Mouse (Mus musculus) MEL (cell line): ENCODE measurements around the gene Psmb9. TPM values are rescaled to one million over a fixed set of nuclear protein-coding genes. Genes with fewer than 3 reads are reported as not detected.

Experiments used
- DNase-seq: peaks from one replicate; pipeline ENCODE4 v3.0.0; 2011; ENCODE audit warnings: low read depth, low spot score
- H3K27ac ChIP-seq: 2 replicates; pipeline ENCODE4 v1.5.1; 2012; ENCODE audit warnings: low read depth, mild to moderate bottlenecking, control low read depth, low read length, moderate library complexity; ENCODE audit not compliant: control insufficient read depth
- H3K27me3 ChIP-seq, 2 experiments: fragments of 150-350 bp in 1 of 2; sonication (generic) in 1 of 2; 2 replicates each; pipeline ENCODE4 v1.6.1; 2012; ENCODE audit warnings: low read length in 2 of 2, mild to moderate bottlenecking in 2 of 2, improper control_type of control experiment in 1 of 2, moderate library complexity in 1 of 2; ENCODE audit not compliant: insufficient read depth in 2 of 2, control insufficient read depth in 1 of 2
- H3K36me3 ChIP-seq, 2 experiments: 2 replicates each; pipeline ENCODE4 v1.6.1; 2012 to 2014; ENCODE audit warnings: low read length in 2 of 2, improper control_type of control experiment in 1 of 2, inconsistent platforms in 1 of 2, mild to moderate bottlenecking in 1 of 2; ENCODE audit not compliant: insufficient read depth in 2 of 2, control insufficient read depth in 1 of 2
- H3K4me1 ChIP-seq, 2 experiments: fragments of 150-350 bp in 1 of 2; sonication (generic) in 1 of 2; 2 replicates each; pipeline ENCODE4 v1.6.1; 2012; ENCODE audit warnings: low read length in 2 of 2, improper control_type of control experiment in 1 of 2, mild to moderate bottlenecking in 1 of 2; ENCODE audit not compliant: insufficient read depth in 2 of 2, control insufficient read depth in 1 of 2
- H3K4me3 ChIP-seq, 2 experiments: fragments of 150-350 bp in 1 of 2; sonication (generic) in 1 of 2; 2 replicates each; pipeline ENCODE4 v1.5.1; 2012; ENCODE audit warnings: low read depth in 2 of 2, low read length in 2 of 2, mild to moderate bottlenecking in 2 of 2, moderate library complexity in 2 of 2, control low read depth in 1 of 2, improper control_type of control experiment in 1 of 2; ENCODE audit not compliant: control insufficient read depth in 1 of 2, insufficient read depth in 1 of 2
- H3K79me2 ChIP-seq: 2 replicates; pipeline ENCODE4 v1.6.1; 2012; ENCODE audit warnings: mild to moderate bottlenecking, low read length, moderate library complexity; ENCODE audit not compliant: control insufficient read depth, poor library complexity, insufficient read depth
- H3K9ac ChIP-seq: 2 replicates; pipeline ENCODE4 v1.6.1; 2012; ENCODE audit warnings: low read depth, mild to moderate bottlenecking, control low read depth, low read length, moderate library complexity; ENCODE audit not compliant: control insufficient read depth, poor library complexity, severe bottlenecking
- H3K9me3 ChIP-seq: fragments of 150-350 bp; sonication (generic); replicated peaks from 2 replicates; pipeline ENCODE4 v1.6.1; 2012; ENCODE audit warnings: mild to moderate bottlenecking, low read length, improper control_type of control experiment, moderate library complexity; ENCODE audit not compliant: insufficient read depth
- CTCF ChIP-seq, 3 experiments: IDR thresholded peaks in 2 of 3; conservative IDR thresholded peaks in 1 of 3; 2 replicates each; pipeline ENCODE4 v1.5.1; 2011 to 2012; ENCODE audit warnings: low read length in 3 of 3, low read depth in 2 of 3, mild to moderate bottlenecking in 2 of 3, improper control_type of control experiment in 1 of 3, inconsistent platforms in 1 of 3, mixed read lengths in 1 of 3, moderate library complexity in 1 of 3; ENCODE audit not compliant: control insufficient read depth in 1 of 3, insufficient read depth in 1 of 3, poor library complexity in 1 of 3, severe bottlenecking in 1 of 3
- E2F4 ChIP-seq: IDR thresholded peaks from 2 replicates; pipeline ENCODE4 v1.6.1; 2011; ENCODE audit warnings: low read depth, low read length, improper control_type of control experiment, borderline replicate concordance
- EP300 ChIP-seq, 2 experiments: IDR thresholded peaks; 2 replicates each; pipeline ENCODE4 v1.6.1; 2011; ENCODE audit warnings: improper control_type of control experiment in 2 of 2, low read length in 2 of 2, low read depth in 1 of 2, mild to moderate bottlenecking in 1 of 2
- MAFK ChIP-seq: IDR thresholded peaks from 2 replicates; pipeline ENCODE4 v1.6.1; 2011; ENCODE audit warnings: low read depth, mild to moderate bottlenecking, low read length, improper control_type of control experiment, borderline replicate concordance
- MYC ChIP-seq: IDR thresholded peaks from 2 replicates; pipeline ENCODE4 v1.6.1; 2011; ENCODE audit warnings: low read depth, mild to moderate bottlenecking, low read length, improper control_type of control experiment, moderate library complexity
- POLR2AphosphoS2 ChIP-seq: IDR thresholded peaks from 2 replicates; pipeline ENCODE4 v1.6.1; 2011; ENCODE audit warnings: low read length, improper control_type of control experiment
- RAD21 ChIP-seq: IDR thresholded peaks from 2 replicates; pipeline ENCODE4 v1.6.1; 2011; ENCODE audit warnings: mild to moderate bottlenecking, low read depth, low read length, improper control_type of control experiment
- ZMIZ1 ChIP-seq: IDR thresholded peaks from 2 replicates; pipeline ENCODE4 v1.6.1; 2012; ENCODE audit warnings: low read depth, mild to moderate bottlenecking, inconsistent platforms, low read length, improper control_type of control experiment, moderate library complexity
- polyA plus RNA-seq, 2 experiments: library from polyadenylated mRNA; stranded (reverse) in 1 of 2; unstranded in 1 of 2; fragments of >175 nt in 1 of 2; fragments of >200 nt in 1 of 2; gene quantifications; 2 replicates each; pipeline versions ENCODE4 v1.2.1 to v1.2.4; 2012; ENCODE audit warnings: low replicate concordance in 2 of 2, low read depth in 1 of 2; ENCODE audit not compliant: insufficient read length in 2 of 2, insufficient read depth in 1 of 2, missing spikeins in 1 of 2
- total RNA-seq: library from RNA; depleted of rRNA; stranded (reverse); fragments of 300-350 nt; gene quantifications from 2 replicates; pipeline ENCODE4 v1.2.3, GENCODE M21; 2012; rRNA removed

Gene Psmb9
- total and polyA plus RNA-seq, 3 experiments, result 14.7 to 24.9 TPM; not detected in 1

- Histone ChIP-seq H3K27ac (no peak overlapping the region), H3K4me3 (no peak overlapping the region), H3K9me3 (no peaks in the 10 kb centered on the region), H3K36me3 (peaks cover 0 to 3% of the 10 kb centered on the region in 2 experiments; a peak in 1 of 4 replicates), H3K4me1 (peaks cover 0 to 7% of the 10 kb centered on the region in 2 experiments; a peak in 1 of 4 replicates), H3K79me2 (no peaks in the 10 kb centered on the region), H3K27me3 (no peaks in the 10 kb centered on the region), H3K9ac (no peak overlapping the region)
- TF ChIP-seq CTCF (IDR thresholded peaks at IDR 0.05 in 2 of 3, conservative IDR thresholded peaks at IDR 0.05 in 1 of 3; ENCODE audit: control insufficient read depth in 1 of 3, insufficient read depth in 1 of 3, low read depth in 2 of 3, low read length in 3 of 3, poor library complexity in 1 of 3, severe bottlenecking in 1 of 3) (peak; percentile 22 to 45 (median 24); a peak in 5 of 6 replicates), MAFK (no peak), MYC (no peak), EP300 (IDR thresholded peaks at IDR 0.05; ENCODE audit: low read depth in 1 of 2, low read length in 2 of 2) (no peak), ZMIZ1 (no peak), RAD21 (no peak), POLR2AphosphoS2 (no peak), E2F4 (no peak)
- no peak for DNase-seq
Observed at GRCm38 (mm10) chr17:34133289-34133688, 54.3 kb downstream of the Psmb9 start.

Other genes with a start within 250 kb of the Psmb9 start
- 189 and 239 TPM in 2 replicates for gene Pfdn6, start 247.4 kb downstream of the Psmb9 start, total RNA-seq
- gene Pfdn6, start 247.4 kb downstream of the Psmb9 start, polyA plus RNA-seq, result 100 to 1,000 TPM in 1 of 2 experiments, not detected in 1; 222 TPM
- gene Wdr46, start 247.1 kb downstream of the Psmb9 start, total RNA-seq, result 97.6 and 100 TPM in 2 replicates
- gene Wdr46, start 247.1 kb downstream of the Psmb9 start, polyA plus RNA-seq, result 100 to 1,000 TPM in 1 of 2 experiments, not detected in 1; 131 TPM
- 2.2 and 2.5 TPM in 2 replicates for gene B3galt4, start 236.3 kb downstream of the Psmb9 start, total RNA-seq
- gene B3galt4, start 236.3 kb downstream of the Psmb9 start, polyA plus RNA-seq, result 1 to 10 TPM in 1 of 2 experiments, not detected in 1; 2.9 TPM
- 20.6 and 23.6 TPM in 2 replicates for gene Vps52, start 232.0 kb downstream of the Psmb9 start, total RNA-seq
- 10 to 100 TPM in 1 of 2 experiments, not detected in 1; 40.7 TPM for gene Vps52, start 232.0 kb downstream of the Psmb9 start, polyA plus RNA-seq
- 252 and 286 TPM in 2 replicates for gene Rps18, start 231.8 kb downstream of the Psmb9 start, total RNA-seq
- gene Rps18, start 231.8 kb downstream of the Psmb9 start, polyA plus RNA-seq, result 1,000 to 10,000 TPM in 1 of 2 experiments, not detected in 1; 1,183 TPM
- 81.1 and 87.9 TPM in 2 replicates for gene H2-K1, start 187.4 kb downstream of the Psmb9 start, total RNA-seq
- 100 to 1,000 TPM in 1 of 2 experiments, not detected in 1; 113 TPM for gene H2-K1, start 187.4 kb downstream of the Psmb9 start, polyA plus RNA-seq
- 12.4 and 18.3 TPM in 2 replicates for gene Ring1, start 163.1 kb downstream of the Psmb9 start, total RNA-seq
- 10 to 100 TPM in 1 of 2 experiments, not detected in 1; 28.4 TPM for gene Ring1, start 163.1 kb downstream of the Psmb9 start, polyA plus RNA-seq
- gene H2-Ke6, start 159.7 kb downstream of the Psmb9 start, total RNA-seq, result 19.6 and 24.1 TPM in 2 replicates
- 10 to 100 TPM in 1 of 2 experiments, not detected in 1; 34.4 TPM for gene H2-Ke6, start 159.7 kb downstream of the Psmb9 start, polyA plus RNA-seq
- 125 and 152 TPM in 2 replicates for gene Slc39a7, start 156.1 kb downstream of the Psmb9 start, total RNA-seq
- gene Slc39a7, start 156.1 kb downstream of the Psmb9 start, polyA plus RNA-seq, result 100 to 1,000 TPM in 1 of 2 experiments, not detected in 1; 150 TPM
- 37.2 and 37.6 TPM in 2 replicates for gene Rxrb, start 156.0 kb downstream of the Psmb9 start, total RNA-seq
- 10 to 100 TPM in 1 of 2 experiments, not detected in 1; 63.4 TPM for gene Rxrb, start 156.0 kb downstream of the Psmb9 start, polyA plus RNA-seq
- 4.6 and 4.8 TPM in 2 replicates for gene Col11a2, start 148.3 kb downstream of the Psmb9 start, total RNA-seq
- 10 to 100 TPM in 1 of 2 experiments, not detected in 1; 14.5 TPM for gene Col11a2, start 148.3 kb downstream of the Psmb9 start, polyA plus RNA-seq
- gene H2-Oa, start 95.4 kb downstream of the Psmb9 start, total RNA-seq, result 2.2 and 2.6 TPM in 2 replicates
- gene H2-Oa, start 95.4 kb downstream of the Psmb9 start, polyA plus RNA-seq, result 1 to 10 TPM in 1 of 2 experiments, not detected in 1; 3.9 TPM
- 26.1 and 38.3 TPM in 2 replicates for gene H2-DMa, start 68.2 kb downstream of the Psmb9 start, total RNA-seq
- gene H2-DMa, start 68.2 kb downstream of the Psmb9 start, polyA plus RNA-seq, result 10 to 100 TPM in 1 of 2 experiments, not detected in 1; 38.7 TPM
- gene Brd2, start 65.1 kb downstream of the Psmb9 start, total RNA-seq, result 97.2 and 99.5 TPM in 2 replicates
- 100 to 1,000 TPM; 189 to 252 TPM for gene Brd2, start 65.1 kb downstream of the Psmb9 start, polyA plus RNA-seq
- 0.77 and 0.82 TPM in 2 replicates for gene H2-DMb2, start 44.5 kb downstream of the Psmb9 start, total RNA-seq
- gene H2-DMb2, start 44.5 kb downstream of the Psmb9 start, polyA plus RNA-seq, result 1 to 10 TPM in 1 of 2 experiments, not detected in 1; 1.5 TPM
- not detected in 2 replicates for gene H2-DMb1, start 34.7 kb downstream of the Psmb9 start, total RNA-seq
- under 1 TPM in 1 of 2 experiments, not detected in 1; 0.67 TPM for gene H2-DMb1, start 34.7 kb downstream of the Psmb9 start, polyA plus RNA-seq
- gene Tap1, start 211 bp downstream of the Psmb9 start, total RNA-seq, result 24.6 and 30.7 TPM in 2 replicates
- 10 to 100 TPM in 1 of 2 experiments, not detected in 1; 46.6 TPM for gene Tap1, start 211 bp downstream of the Psmb9 start, polyA plus RNA-seq
- gene Psmb8, start 10.0 kb upstream of the Psmb9 start, total RNA-seq, result 129 and 144 TPM in 2 replicates
- gene Psmb8, start 10.0 kb upstream of the Psmb9 start, polyA plus RNA-seq, result 100 to 1,000 TPM in 1 of 2 experiments, not detected in 1; 133 TPM
- gene Tap2, start 15.8 kb upstream of the Psmb9 start, total RNA-seq, result 40.3 and 48.5 TPM in 2 replicates
- 10 to 100 TPM in 1 of 2 experiments, not detected in 1; 63.0 TPM for gene Tap2, start 15.8 kb upstream of the Psmb9 start, polyA plus RNA-seq
- gene H2-Ob, start 51.1 kb upstream of the Psmb9 start, total RNA-seq, result 0.75 and 0.81 TPM in 2 replicates
- gene H2-Ob, start 51.1 kb upstream of the Psmb9 start, polyA plus RNA-seq, result 1 to 10 TPM in 1 of 2 experiments, not detected in 1; 2.0 TPM
- gene H2-Ab1, start 69.9 kb upstream of the Psmb9 start, total RNA-seq, result not detected in 2 replicates
- gene H2-Ab1, start 69.9 kb upstream of the Psmb9 start, polyA plus RNA-seq, result not detected
- not detected in 2 replicates for gene H2-Aa, start 100.1 kb upstream of the Psmb9 start, total RNA-seq
- gene H2-Aa, start 100.1 kb upstream of the Psmb9 start, polyA plus RNA-seq, result not detected
- gene H2-Eb1, start 118.1 kb upstream of the Psmb9 start, total RNA-seq, result 0.15 TPM in 1 of 2 replicates, not detected in the other
- under 1 TPM in 1 of 2 experiments, not detected in 1; 0.07 TPM for gene H2-Eb1, start 118.1 kb upstream of the Psmb9 start, polyA plus RNA-seq
- gene H2-Eb2, start 137.9 kb upstream of the Psmb9 start, total RNA-seq, result not detected in 2 replicates
- not detected for gene H2-Eb2, start 137.9 kb upstream of the Psmb9 start, polyA plus RNA-seq
- not detected in 2 replicates for gene Btnl2, start 167.1 kb upstream of the Psmb9 start, total RNA-seq
- not detected for gene Btnl2, start 167.1 kb upstream of the Psmb9 start, polyA plus RNA-seq
- not detected in 2 replicates for gene Btnl1, start 189.4 kb upstream of the Psmb9 start, total RNA-seq
- gene Btnl1, start 189.4 kb upstream of the Psmb9 start, polyA plus RNA-seq, result under 1 TPM in 1 of 2 experiments, not detected in 1; 0.17 TPM
- gene BC051142, start 211.1 kb upstream of the Psmb9 start, total RNA-seq, result not detected in 2 replicates
- gene BC051142, start 211.1 kb upstream of the Psmb9 start, polyA plus RNA-seq, result under 1 TPM in 1 of 2 experiments, not detected in 1; 0.06 TPM